Mouse (Mus musculus): ENCODE data around the gene 4930568D16Rik.

Gene 4930568D16Rik

DNA sequence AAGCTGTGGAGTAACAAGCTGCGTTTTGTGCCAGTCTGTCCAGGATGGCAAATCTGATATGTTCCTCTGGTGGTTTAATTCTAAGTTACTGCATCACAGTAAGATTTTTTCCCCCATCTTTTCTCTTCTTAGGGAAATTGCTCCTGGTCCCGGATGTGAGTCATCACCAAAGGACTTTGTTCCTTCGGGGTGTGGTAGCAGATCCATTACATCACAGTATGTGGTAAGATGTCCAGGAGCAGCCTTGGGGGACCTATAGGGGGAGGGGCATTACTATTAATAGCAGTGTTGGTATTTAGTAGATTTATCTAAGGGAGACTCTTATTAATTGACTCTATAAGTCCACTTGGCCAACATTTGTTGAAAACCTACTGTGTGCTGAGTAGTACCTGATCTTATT lies 24.9 kb downstream of the 4930568D16Rik start:
- no peak for DNase-seq (ENCODE audit: low spot score in 2 of 2)

DNA sequence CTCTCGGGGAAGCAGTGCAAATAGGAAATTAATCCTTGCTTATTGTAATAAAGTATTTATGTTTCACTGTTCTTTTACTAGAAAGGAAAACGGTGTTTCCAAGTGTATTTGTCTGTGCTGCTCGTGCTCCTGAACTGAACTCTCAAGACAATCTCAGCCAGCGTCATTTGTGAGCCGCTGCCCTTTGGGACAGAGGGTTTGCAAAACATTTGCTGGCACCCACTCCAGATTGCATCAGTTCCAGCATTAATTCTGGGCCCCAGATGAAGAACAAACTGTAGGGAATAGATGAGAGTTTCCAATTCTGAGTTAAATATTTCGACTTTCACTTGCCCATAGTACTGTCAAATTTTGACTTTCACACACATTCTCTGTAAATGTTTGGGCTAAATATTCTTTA lies 28.8 kb downstream of the 4930568D16Rik start:
- no peak for DNase-seq (ENCODE audit: low spot score in 2 of 2)

DNA sequence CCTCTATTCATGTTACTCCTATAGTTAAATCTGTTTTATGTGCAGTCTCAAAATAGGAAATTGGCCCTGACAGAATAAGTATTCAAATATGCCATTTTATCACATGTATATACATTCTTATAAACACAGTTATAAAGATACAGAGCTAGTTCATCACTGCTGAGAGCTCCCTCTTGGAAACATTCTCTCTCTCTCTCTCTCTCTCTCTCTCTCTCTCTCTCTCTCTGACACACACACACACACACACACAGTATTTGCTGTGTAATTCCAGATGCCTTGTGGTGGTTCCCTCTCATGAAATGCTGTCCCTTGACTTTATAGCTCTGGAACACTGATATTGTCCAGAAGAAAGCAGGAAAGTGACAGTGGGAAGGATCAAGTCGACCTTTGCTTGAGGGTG lies 29.5 kb downstream of the 4930568D16Rik start:
- no peak for DNase-seq (ENCODE audit: low spot score in 2 of 2)

GRCm38 (mm10) chr2:35337419-35337818 lies 30.1 kb downstream of the 4930568D16Rik start:
- DNase-seq (ENCODE audit: low spot score in 2 of 2) = no peak

DNA sequence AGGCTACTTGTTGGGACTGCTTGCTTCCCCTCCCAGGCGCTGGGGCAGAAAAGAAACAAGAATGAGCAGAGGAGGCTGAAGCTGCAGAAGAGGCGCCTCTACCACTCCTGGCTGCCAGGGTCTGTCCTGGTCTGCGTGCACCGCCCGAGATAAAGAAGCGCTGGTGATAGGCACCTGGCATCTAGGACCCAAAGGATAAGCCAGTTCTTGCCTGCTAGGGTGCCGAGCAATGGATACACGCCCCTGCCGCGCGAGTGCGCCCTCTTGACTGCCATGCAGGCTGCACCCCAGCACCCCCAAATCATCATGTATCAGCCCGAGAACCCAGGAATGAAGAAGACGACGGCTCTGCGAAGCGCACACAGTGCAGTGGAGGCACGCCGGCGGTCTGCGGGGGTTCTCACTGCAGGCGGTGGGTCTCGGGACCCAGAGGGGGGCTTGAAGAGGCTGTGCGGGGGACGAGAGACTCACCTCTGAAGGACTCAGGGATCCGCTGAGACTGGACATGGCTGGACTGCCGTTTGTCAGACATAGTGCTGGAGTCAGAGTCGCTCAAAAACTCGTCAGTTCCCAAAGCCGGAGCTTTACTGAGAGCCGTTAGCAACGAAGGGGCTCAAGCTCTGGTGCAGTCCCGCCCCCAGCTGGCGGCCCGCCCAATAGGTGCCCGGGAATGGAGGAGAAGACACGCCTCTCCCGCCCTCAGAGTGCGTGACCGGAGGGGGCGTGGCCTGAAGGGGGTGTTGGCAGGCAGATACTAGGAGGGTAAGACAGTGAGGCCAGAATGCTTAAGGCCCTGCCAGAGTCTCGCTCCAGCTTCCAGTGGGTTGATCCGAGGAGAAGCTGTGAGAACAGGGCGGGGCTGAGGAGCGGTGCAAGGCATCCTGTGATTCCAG lies 30.9 kb downstream of the 4930568D16Rik start, which contains the start of gene Stom:
Gene Stom (minus strand): TSS at position 589 of the 893 bp plus-strand sequence.
- DNase-seq (ENCODE audit: low spot score in 2 of 2) = peak; percentile 100

GRCm38 (mm10) chr2:35335620-35336019 lies 31.9 kb downstream of the 4930568D16Rik start:
- no peak for DNase-seq (ENCODE audit: low spot score in 2 of 2)

DNA sequence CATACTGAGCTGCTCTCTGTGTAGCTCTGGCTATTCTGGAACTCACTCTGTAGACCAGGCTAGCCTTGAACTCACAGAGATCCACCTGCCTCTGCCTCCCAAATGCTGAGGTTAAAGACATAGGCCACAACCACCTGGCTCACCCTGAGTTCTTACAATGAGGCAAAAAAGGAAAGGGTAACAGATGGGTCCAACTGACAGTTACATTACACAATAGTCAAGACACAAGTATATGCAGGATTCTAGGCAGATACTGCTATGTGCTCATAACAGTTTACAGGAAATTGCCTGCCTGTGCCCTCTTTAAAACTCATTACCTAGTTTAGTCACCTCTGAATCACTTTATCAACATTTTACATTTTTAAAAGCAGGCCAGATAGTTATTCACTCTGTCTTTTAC lies 33.9 kb downstream of the 4930568D16Rik start:
- DNase-seq (ENCODE audit: low spot score in 2 of 2) = no peak

DNA sequence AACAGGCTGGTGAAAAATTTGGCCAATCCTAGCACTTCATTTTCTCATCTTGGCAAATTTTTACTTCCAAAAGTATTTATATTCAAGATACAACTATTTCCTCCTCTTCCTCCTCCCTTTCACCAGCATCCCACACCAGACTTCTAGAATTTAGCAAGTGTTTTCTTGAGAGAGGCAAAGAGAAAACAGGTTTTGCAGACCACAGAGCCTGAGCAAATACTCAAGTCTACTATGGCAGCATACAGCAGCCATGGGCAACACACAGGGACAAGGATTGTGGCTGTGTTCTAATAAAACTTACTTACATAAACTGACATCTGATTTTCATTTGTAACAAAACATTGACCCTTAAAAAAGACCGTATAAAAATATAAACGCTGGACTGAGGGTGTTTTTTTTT lies 36.3 kb downstream of the 4930568D16Rik start:
- no peak for DNase-seq (ENCODE audit: low spot score in 2 of 2)

DNA sequence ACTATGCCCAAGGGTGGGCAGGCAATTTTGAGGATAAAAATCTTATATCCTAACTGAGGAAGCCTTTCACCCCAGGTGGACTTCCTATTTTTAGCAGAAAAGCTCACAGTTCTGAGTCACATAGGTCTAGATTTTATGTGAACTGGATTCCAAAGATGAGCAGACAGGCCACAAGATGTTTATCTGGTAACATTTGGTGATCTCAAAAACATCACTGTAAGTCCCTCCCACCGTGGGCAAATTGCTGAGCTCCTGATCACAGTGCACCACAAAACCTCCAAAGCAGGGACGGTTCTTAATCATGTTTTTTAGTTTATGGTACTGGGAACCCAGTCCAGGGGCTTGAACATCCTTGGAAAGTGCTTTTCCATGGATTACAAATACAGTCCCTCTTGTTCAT lies 38.5 kb downstream of the 4930568D16Rik start:
- DNase-seq (ENCODE audit: low spot score in 2 of 2) = no peak

- DNase-seq (ENCODE audit: low spot score in 2 of 2) = no peak
Measured at GRCm38 (mm10) chr2:35328064-35328792, 39.3 kb downstream of the 4930568D16Rik start.

DNA sequence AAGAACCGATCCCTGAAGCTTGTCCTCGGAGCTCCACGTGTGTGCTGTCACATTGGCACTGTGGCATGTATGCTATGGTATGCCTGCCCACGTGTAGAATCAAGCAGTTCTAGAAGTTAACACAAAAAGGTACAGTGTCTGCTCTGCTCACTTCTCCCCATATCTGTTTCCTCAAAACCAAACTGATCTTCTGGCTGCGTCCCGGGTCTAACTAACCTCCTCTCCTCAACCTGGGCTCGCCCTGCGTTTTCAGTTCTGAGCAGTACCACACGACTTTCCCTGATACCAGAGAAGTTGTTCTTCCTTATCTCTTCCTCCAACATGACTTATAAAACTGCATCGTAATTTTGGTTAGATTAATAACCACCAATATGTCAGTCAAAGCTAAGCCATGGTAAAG lies 39.9 kb downstream of the 4930568D16Rik start:
- no peak for DNase-seq (ENCODE audit: low spot score in 2 of 2)

- no peak for DNase-seq (ENCODE audit: low spot score in 2 of 2)
Measured at GRCm38 (mm10) chr2:35326931-35327330, 40.6 kb downstream of the 4930568D16Rik start.

DNA sequence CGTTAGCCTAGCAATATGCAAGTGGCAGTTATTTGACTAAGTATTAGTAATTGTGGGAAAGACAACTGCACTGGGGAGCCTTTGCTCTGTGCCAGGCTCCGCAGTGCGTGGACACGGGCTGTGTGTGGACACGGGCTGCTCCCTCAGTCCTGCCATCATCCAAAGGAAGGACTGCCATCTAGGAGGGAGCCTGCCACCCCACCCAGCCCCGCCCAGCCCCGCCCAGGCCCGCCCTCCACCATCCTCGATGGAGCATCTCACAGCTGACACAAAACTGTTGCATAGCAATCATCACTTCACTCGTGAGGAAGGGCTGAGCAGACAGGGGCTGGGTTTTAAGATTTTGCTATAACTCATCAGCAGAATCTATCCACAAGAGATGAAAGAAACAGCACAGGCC lies 41.6 kb downstream of the 4930568D16Rik start:
- DNase-seq (ENCODE audit: low spot score in 2 of 2) = no peak

DNA sequence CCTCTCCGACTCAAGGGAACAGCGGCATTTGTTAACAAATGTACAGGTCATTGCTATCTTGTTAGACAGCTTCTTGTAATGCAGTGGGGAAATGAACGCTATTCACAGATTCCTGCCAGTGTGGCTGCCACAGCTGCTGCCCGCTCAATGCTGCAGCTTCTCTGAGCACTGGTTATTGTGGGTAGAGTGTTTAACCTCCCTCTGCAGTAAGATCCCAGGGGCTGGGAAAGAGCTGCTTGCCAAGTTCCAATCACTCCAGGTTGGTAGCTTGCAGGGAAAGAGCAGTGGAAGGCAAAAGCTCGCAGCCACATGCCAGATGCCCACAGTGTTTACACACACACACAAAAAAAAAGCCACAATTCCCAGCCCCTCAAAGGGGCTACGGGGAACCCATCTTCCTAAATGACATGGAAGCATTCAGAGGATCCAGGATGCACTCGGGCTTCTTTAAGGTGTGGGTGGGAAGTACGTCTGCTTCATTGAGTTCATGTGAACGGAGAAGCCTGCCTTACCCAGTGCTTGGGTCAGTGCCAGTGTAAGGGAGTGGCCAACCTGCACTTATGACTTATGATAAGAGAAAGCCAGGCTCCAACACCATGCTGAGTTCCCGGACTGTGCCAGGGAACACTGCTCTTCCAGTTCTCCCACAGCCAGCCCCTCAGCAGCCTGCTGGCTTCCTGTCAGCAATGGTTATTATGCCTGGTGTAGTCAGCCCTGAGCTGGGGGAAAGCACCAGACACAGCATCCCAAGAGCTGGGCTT lies 44.9 kb downstream of the 4930568D16Rik start:
- DNase-seq (ENCODE audit: low spot score in 2 of 2) = no peak

- no peak for DNase-seq (ENCODE audit: low spot score in 2 of 2)
Measured at GRCm38 (mm10) chr2:35320399-35320798, 47.1 kb downstream of the 4930568D16Rik start.

- DNase-seq (ENCODE audit: low spot score in 2 of 2) = no peak
Measured at GRCm38 (mm10) chr2:35318405-35318804, 49.1 kb downstream of the 4930568D16Rik start.

- DNase-seq (ENCODE audit: low spot score in 2 of 2) = no peak
Measured at GRCm38 (mm10) chr2:35317604-35318003, 49.9 kb downstream of the 4930568D16Rik start.

- no peak for DNase-seq (ENCODE audit: low spot score in 2 of 2)
Measured at GRCm38 (mm10) chr2:35314300-35314699, 53.2 kb downstream of the 4930568D16Rik start.

GRCm38 (mm10) chr2:35309906-35310493 lies 57.5 kb downstream of the 4930568D16Rik start:
- DNase-seq (ENCODE audit: low spot score in 2 of 2) = no peak

DNA sequence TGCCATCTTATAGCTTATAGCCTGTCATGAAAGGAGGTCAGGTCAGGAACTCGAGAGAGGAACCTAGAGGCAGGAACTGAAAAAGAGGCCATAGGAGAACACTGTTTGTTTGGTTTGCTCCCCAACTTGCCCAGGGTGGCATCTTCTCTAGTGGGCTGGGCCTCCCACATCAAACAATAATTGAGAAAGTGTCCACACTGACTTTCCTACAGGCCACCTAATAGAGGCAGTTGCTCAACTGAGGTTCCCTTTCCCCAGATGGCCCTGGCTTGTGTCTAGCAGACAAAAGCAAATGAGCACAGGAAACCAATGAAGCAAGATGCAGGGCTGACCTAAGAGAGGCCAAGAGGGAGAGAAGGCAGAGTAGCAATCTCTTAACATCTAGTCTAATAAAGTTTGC lies 59.4 kb downstream of the 4930568D16Rik start:
- no peak for DNase-seq (ENCODE audit: low spot score in 2 of 2)

Data from urinary bladder, postnatal 4 days (tissue).